Mouse (Mus musculus): ENCODE measurements around the gene Cnr2. TPM values are rescaled to one million over a fixed set of nuclear protein-coding genes. Genes with fewer than 3 reads are reported as not detected.
A peak's percentile ranks its signal among the peaks of the same experiment; 100 is the strongest.

The Cnr2 gene
- polyA plus RNA-seq, 1 experiment from 2014 or later = 0.14 TPM

DNA sequence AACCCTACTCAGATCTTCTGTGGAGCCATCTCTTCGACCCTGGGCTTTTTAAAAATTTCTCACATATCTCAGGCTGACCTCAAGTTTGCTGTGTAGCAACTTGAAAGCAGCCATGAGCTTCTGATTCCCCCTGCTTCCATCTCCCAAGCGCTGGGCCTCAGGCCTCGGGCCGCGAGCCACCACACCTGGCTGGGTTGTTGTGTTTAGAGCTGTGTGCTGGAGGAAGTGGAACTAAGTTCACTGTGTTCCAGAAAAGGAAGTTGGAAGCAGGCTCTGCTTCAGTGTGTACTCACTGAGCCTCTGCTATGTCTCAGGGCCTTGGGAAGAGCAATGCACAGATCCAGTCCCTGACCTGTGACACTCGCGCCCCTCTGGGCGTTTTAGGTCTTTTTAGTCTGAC lies 52.9 kb downstream of the Cnr2 start:
- 70% methylated on average over 8 of the region's 8 CpGs for WGBS
- H3K9ac ChIP-seq (ENCODE audit: low read depth, low read length) = no peak overlapping the region; the same call in 1 of the 2 replicates
- H3K4me1 ChIP-seq (replicated peaks; ENCODE audit: control insufficient read depth, insufficient read depth, low read length) = 0 out of 2 replicates have a peak, but pooled peaks cover 6% of the 10 kb centered on the region
- no peak overlapping the region for H3K4me3 ChIP-seq (ENCODE audit: low read depth, low read length)
- no peak for TF ChIP-seq CTCF (IDR thresholded peaks at IDR 0.05; ENCODE audit: low read depth)
- H3K27ac ChIP-seq (ENCODE audit: low read depth, low read length) = no peak overlapping the region; the same call in 1 of the 2 replicates
- H3K36me3 ChIP-seq (ENCODE audit: control insufficient read depth, insufficient read depth) = peaks cover 14% of the 10 kb centered on the region
- ATAC-seq = no peak
- H3K4me2 ChIP-seq (replicated peaks; ENCODE audit: low read depth) = peak overlapping the region; percentile 89
- H3K9me3 ChIP-seq (ENCODE audit: control insufficient read depth) = no peaks in the 10 kb centered on the region
- H3K27me3 ChIP-seq (replicated peaks; ENCODE audit: control insufficient read depth, insufficient read depth, low read length) = no peaks in the 10 kb centered on the region

DNA sequence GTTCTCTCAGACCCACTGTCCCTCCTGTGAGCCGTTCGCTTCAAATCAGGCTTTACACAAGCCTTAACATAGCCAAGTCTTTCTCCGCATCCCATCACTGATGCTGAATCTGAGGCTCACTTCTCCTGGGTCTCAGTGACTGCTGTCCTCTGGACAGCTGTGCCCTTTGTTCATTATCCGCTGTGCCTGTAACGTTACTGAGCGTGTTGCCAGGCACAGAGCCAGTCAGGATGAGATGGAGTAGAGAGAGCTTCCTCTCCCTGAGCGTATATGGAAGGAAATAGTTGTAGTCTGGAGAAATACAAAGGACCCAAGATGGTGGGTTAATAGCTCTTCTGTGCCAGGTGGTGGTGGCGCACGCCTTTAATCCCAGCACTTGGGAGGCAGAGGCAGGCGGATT lies 54.3 kb downstream of the Cnr2 start:
- no peak for TF ChIP-seq CTCF (IDR thresholded peaks at IDR 0.05; ENCODE audit: low read depth)

DNA sequence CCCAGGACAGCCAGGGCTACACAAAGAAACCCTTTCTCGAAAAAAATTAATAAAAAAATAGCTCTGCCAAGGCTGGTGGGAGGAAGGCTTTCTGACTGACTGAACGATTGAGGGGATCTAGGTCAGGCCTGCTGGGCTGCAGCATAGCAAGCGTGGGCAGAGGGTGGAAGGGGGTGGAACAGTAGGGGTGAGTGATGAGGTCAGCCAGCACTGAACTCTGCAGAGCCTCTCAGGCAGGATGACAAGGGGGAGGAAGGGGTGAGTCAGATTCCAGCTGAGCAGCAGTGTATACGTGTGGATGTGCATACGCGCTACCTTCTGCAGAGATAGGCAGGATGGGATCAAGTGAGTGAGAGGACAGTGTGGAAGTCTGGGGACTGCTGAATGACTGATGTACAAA lies 54.7 kb downstream of the Cnr2 start:
- WGBS = 66% methylated on average over 6 of the region's 6 CpGs
- no peaks in the 10 kb centered on the region for H3K27me3 ChIP-seq (replicated peaks; ENCODE audit: control insufficient read depth, insufficient read depth, low read length)

More for the DNA sequence above, 54.3 kb downstream of the Cnr2 start:
- no peak overlapping the region for H3K4me2 ChIP-seq (replicated peaks; ENCODE audit: low read depth)
- H3K27ac ChIP-seq (ENCODE audit: low read depth, low read length) = no peak overlapping the region
- no peak overlapping the region for H3K9ac ChIP-seq (ENCODE audit: low read depth, low read length)
- no peaks in the 10 kb centered on the region for H3K27me3 ChIP-seq (replicated peaks; ENCODE audit: control insufficient read depth, insufficient read depth, low read length)
- H3K4me3 ChIP-seq (ENCODE audit: low read depth, low read length) = no peak overlapping the region
- WGBS = 77% methylated on average over 10 of the region's 10 CpGs
- peaks cover 20% of the 10 kb centered on the region for H3K36me3 ChIP-seq (ENCODE audit: control insufficient read depth, insufficient read depth)
- H3K9me3 ChIP-seq (ENCODE audit: control insufficient read depth) = no peaks in the 10 kb centered on the region
- ATAC-seq = no peak
- 0 out of 2 replicates have a peak, but pooled peaks cover 6% of the 10 kb centered on the region for H3K4me1 ChIP-seq (replicated peaks; ENCODE audit: control insufficient read depth, insufficient read depth, low read length)

DNA sequence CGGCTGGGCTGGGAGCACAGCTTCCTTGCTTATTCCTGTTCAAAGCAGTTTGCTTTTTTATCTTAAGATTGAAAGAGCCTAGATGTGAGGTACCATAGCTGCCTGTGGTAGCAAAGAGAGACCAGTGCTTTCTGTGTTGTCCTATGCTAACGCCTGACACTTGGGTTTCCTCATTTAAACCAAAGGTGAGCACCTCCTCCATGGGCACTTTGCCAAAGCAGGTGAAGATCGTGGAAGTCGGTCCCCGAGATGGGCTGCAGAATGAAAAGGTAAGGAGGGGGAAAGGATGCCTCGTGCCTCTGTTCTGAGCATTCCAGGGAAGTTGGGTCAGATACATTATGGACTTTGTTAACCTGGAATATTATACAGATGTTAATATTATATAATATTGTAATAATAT lies 55.2 kb downstream of the Cnr2 start:
- Histone ChIP-seq H3K9me3 (ENCODE audit: control insufficient read depth) (no peaks in the 10 kb centered on the region), H3K27me3 (replicated peaks; ENCODE audit: control insufficient read depth, insufficient read depth, low read length) (no peaks in the 10 kb centered on the region), H3K27ac (ENCODE audit: low read depth, low read length) (no peak overlapping the region), H3K4me1 (replicated peaks; ENCODE audit: control insufficient read depth, insufficient read depth, low read length) (0 out of 2 replicates have a peak, but pooled peaks cover 6% of the 10 kb centered on the region), H3K4me2 (replicated peaks; ENCODE audit: low read depth) (no peak overlapping the region), H3K4me3 (ENCODE audit: low read depth, low read length) (no peak overlapping the region), H3K36me3 (ENCODE audit: control insufficient read depth, insufficient read depth) (peaks cover 29% of the 10 kb centered on the region), H3K9ac (ENCODE audit: low read depth, low read length) (no peak overlapping the region)
- WGBS = 54% methylated on average over 6 of the region's 6 CpGs
- TF ChIP-seq CTCF (IDR thresholded peaks at IDR 0.05; ENCODE audit: low read depth) = no peak
- ATAC-seq = no peak

More for the DNA sequence above, 54.7 kb downstream of the Cnr2 start:
- H3K4me3 ChIP-seq (ENCODE audit: low read depth, low read length) = no peak overlapping the region
- H3K27ac ChIP-seq (ENCODE audit: low read depth, low read length) = no peak overlapping the region
- H3K4me2 ChIP-seq (replicated peaks; ENCODE audit: low read depth) = no peak overlapping the region
- ATAC-seq = no peak
- no peak overlapping the region for H3K9ac ChIP-seq (ENCODE audit: low read depth, low read length)
- TF ChIP-seq CTCF (IDR thresholded peaks at IDR 0.05; ENCODE audit: low read depth) = no peak
- peaks cover 24% of the 10 kb centered on the region for H3K36me3 ChIP-seq (ENCODE audit: control insufficient read depth, insufficient read depth)
- H3K4me1 ChIP-seq (replicated peaks; ENCODE audit: control insufficient read depth, insufficient read depth, low read length) = 0 out of 2 replicates have a peak, but pooled peaks cover 6% of the 10 kb centered on the region
- no peaks in the 10 kb centered on the region for H3K9me3 ChIP-seq (ENCODE audit: control insufficient read depth)

DNA sequence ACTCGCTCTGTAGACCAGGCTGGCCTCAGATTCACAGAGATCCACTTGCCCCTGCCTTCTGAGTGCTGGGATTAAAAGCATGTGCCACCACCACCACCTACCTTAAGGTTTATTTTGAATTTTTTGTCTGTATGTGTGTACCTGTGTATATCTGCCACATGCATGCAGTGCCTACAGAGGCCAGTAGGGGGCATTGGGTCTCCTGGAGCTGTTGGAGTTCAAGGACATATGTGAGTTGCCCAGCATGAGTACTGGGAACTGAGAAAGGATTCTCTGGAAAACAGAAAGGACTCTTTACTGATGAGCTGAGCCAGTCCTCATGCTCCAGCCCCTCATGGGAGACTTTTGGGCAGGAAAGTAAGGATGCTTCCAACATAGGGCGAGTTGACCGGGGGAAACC lies 56.3 kb downstream of the Cnr2 start:
- no peaks in the 10 kb centered on the region for H3K27me3 ChIP-seq (replicated peaks; ENCODE audit: control insufficient read depth, insufficient read depth, low read length)
- peak; percentile 53 for TF ChIP-seq CTCF (IDR thresholded peaks at IDR 0.05; ENCODE audit: low read depth)
- no peak for ATAC-seq
- no peak overlapping the region for H3K27ac ChIP-seq (ENCODE audit: low read depth, low read length)
- H3K9me3 ChIP-seq (ENCODE audit: control insufficient read depth) = no peaks in the 10 kb centered on the region
- no peak overlapping the region for H3K9ac ChIP-seq (ENCODE audit: low read depth, low read length)
- peaks cover 40% of the 10 kb centered on the region for H3K36me3 ChIP-seq (ENCODE audit: control insufficient read depth, insufficient read depth)
- WGBS = 96% methylated on average over 3 of the region's 3 CpGs
- H3K4me1 ChIP-seq (replicated peaks; ENCODE audit: control insufficient read depth, insufficient read depth, low read length) = 0 out of 2 replicates have a peak, but pooled peaks cover 2% of the 10 kb centered on the region
- H3K4me2 ChIP-seq (replicated peaks; ENCODE audit: low read depth) = no peak overlapping the region
- H3K4me3 ChIP-seq (ENCODE audit: low read depth, low read length) = no peak overlapping the region

DNA sequence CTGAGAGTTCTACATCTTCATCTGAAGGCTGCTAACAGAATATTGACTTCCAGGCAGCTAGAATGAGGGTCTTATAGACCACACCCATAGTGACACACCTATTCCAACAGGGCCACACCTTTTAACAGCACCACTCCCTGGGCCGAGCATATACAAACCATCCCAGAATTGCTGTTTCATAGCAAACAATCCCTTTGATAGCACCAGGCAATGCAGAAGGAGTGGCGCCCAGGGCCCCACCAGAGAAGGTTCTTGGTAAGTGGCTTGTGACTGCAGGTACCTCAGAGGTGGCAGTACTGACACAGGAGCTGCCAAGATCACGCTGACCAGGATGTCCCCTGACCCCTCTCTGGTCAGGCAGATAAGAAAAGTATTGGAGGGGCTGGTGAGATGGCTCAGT lies 58.0 kb downstream of the Cnr2 start:
- WGBS = 55% methylated on average over 3 of the region's 3 CpGs
- TF ChIP-seq CTCF (IDR thresholded peaks at IDR 0.05; ENCODE audit: low read depth) = no peak

More for the DNA sequence above, 58.0 kb downstream of the Cnr2 start:
- H3K27ac ChIP-seq (ENCODE audit: low read depth, low read length) = 0 out of 2 replicates have a peak overlapping the region, but pooled peaks have one; percentile 15
- no peaks in the 10 kb centered on the region for H3K4me1 ChIP-seq (replicated peaks; ENCODE audit: control insufficient read depth, insufficient read depth, low read length)
- peak; percentile 18; the same call in 1 of the 2 replicates for ATAC-seq
- H3K9ac ChIP-seq (ENCODE audit: low read depth, low read length) = no peak overlapping the region
- no peak overlapping the region for H3K4me3 ChIP-seq (ENCODE audit: low read depth, low read length)
- H3K27me3 ChIP-seq (replicated peaks; ENCODE audit: control insufficient read depth, insufficient read depth, low read length) = no peaks in the 10 kb centered on the region
- peaks cover 43% of the 10 kb centered on the region for H3K36me3 ChIP-seq (ENCODE audit: control insufficient read depth, insufficient read depth)
- no peaks in the 10 kb centered on the region for H3K9me3 ChIP-seq (ENCODE audit: control insufficient read depth)
- H3K4me2 ChIP-seq (replicated peaks; ENCODE audit: low read depth) = no peak overlapping the region

All from intestine, postnatal 0 days (tissue).